Mouse (Mus musculus) stomach, embryonic 14.5 days (tissue): ENCODE data around the gene Ccl5. TPM values are rescaled to one million over a fixed set of nuclear protein-coding genes. Genes with fewer than 3 reads are reported as not detected.

Experiments used
- ATAC-seq: fragments of 200-750 bp; cut with Nextera tagmentation; 2 replicates; pipeline ENCODE4 v1.8.0; 2017; ENCODE audit warnings: low read depth, moderate TSS enrichment; ENCODE audit not compliant: insufficient number of reproducible peaks, insufficient read depth, low FRiP score
- H3K27ac ChIP-seq: fragments of 300-500 bp; sonication (generic); 2 replicates; pipeline ENCODE4 v1.5.1; 2014; ENCODE audit warnings: mild to moderate bottlenecking, low read length, moderate library complexity, mixed read lengths
- H3K27me3 ChIP-seq: fragments of 300-500 bp; sonication (generic); 2 replicates; pipeline ENCODE4 v1.6.1; 2014; ENCODE audit warnings: low read length, control low read depth, mixed read lengths; ENCODE audit not compliant: control insufficient read depth, insufficient read depth
- H3K36me3 ChIP-seq: fragments of 300-500 bp; sonication (generic); 2 replicates; pipeline ENCODE4 v1.6.1; 2014; ENCODE audit warnings: mild to moderate bottlenecking, control low read depth, low read length, moderate library complexity, mixed read lengths; ENCODE audit not compliant: control insufficient read depth, insufficient read depth
- H3K4me1 ChIP-seq: fragments of 300-500 bp; sonication (generic); 2 replicates; pipeline ENCODE4 v1.6.1; 2014; ENCODE audit warnings: low read length, control low read depth, mixed read lengths; ENCODE audit not compliant: control insufficient read depth, insufficient read depth
- H3K4me2 ChIP-seq: fragments of 300-500 bp; sonication (generic); replicated peaks from 2 replicates; pipeline ENCODE4 v1.6.1; 2014; ENCODE audit warnings: low read depth, low read length, control low read depth
- H3K4me3 ChIP-seq: fragments of 300-500 bp; sonication (generic); 2 replicates; pipeline ENCODE4 v1.5.1; 2014; ENCODE audit warnings: low read depth, low read length, control low read depth
- H3K9ac ChIP-seq: fragments of 300-500 bp; sonication (generic); replicated peaks from 2 replicates; pipeline ENCODE4 v1.6.1; 2014; ENCODE audit warnings: low read depth, mild to moderate bottlenecking, control low read depth, low read length, moderate library complexity, mixed read lengths
- H3K9me3 ChIP-seq: fragments of 300-500 bp; sonication (generic); 2 replicates; pipeline ENCODE4 v1.6.1; 2016; ENCODE audit warnings: low read depth, low read length, control low read depth; ENCODE audit not compliant: control insufficient read depth
- WGBS: fragments of 180-500 bp; shearing (Covaris S2); extraction: QIAGEN DNeasy Blood & Tissue Kit; methylation state at CpG from one replicate; pipeline ENCODE4 v1.1.7; 2014; 5-methylcytosine and 5-hydroxymethylcytosine counted together
- polyA plus RNA-seq: library from polyadenylated mRNA; unstranded; fragments of >200 nt; fragmentation: Nextera tagmentation; extraction: Ambion mirVana; gene quantifications from 2 replicates; pipeline ENCODE4 v1.2.1, GENCODE M21; 2014

The Ccl5 gene
- polyA plus RNA-seq, 1 experiment from 2014 or later = 0.69 TPM

DNA sequence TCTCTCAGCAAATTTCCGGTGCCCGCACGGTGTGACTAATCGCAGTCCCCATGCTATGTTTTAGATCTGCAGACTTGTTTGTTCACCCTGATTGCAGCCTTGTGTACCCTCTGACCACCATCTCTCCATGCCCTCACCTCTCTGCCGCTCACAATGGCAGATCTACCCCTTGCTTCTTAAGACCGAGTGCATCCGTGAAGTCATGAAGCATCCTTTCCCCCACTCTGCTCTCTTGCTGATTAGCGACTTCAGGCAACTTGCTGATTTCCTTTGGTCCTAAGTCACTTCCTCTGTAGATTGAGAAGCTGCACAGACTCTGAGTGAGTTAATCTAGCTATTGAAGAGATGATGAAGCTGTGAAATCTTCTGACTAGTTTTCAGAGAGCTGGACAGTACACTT, 3.8 kb upstream of the Ccl5 start:
- peaks cover 10% of the 10 kb centered on the region; the same call in 1 of the 2 replicates for H3K4me1 ChIP-seq
- peak overlapping the region; percentile 7; the same call in 1 of the 2 replicates for H3K4me2 ChIP-seq
- no peaks in the 10 kb centered on the region for H3K9me3 ChIP-seq
- no peak overlapping the region for H3K9ac ChIP-seq
- H3K36me3 ChIP-seq = no peaks in the 10 kb centered on the region
- no peak overlapping the region for H3K4me3 ChIP-seq
- WGBS = 80% methylated on average over 8 of the region's 8 CpGs
- H3K27me3 ChIP-seq = no peaks in the 10 kb centered on the region
- ATAC-seq = no peak
- H3K27ac ChIP-seq = no peak overlapping the region

DNA sequence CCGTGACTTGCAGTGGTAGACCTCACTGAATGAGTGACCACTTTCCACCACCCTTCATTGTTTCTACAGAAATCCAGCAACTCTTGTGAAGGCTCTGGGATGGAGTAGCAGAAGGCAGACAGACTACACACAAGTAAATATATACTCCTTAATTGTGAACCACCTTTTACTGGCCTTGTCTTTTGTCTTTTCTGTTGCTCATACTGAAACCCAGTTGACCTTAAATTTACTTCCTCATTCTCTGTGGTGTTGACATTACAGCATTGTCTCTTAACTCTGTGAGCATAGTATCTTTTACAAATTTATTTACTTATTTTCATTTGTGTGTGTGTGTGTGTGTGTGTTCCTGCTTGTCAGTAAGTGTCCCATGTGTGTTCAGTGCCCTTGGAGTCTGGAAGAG, 2.9 kb upstream of the Ccl5 start:
- H3K4me2 ChIP-seq = no peak overlapping the region
- peaks cover 10% of the 10 kb centered on the region; the same call in 1 of the 2 replicates for H3K4me1 ChIP-seq
- no peaks in the 10 kb centered on the region for H3K36me3 ChIP-seq
- ATAC-seq = no peak
- H3K9me3 ChIP-seq = no peaks in the 10 kb centered on the region
- no peaks in the 10 kb centered on the region for H3K27me3 ChIP-seq
- H3K9ac ChIP-seq = no peak overlapping the region
- H3K27ac ChIP-seq = no peak overlapping the region
- WGBS = 91% methylated on average over 1 of the region's 1 CpGs
- no peak overlapping the region for H3K4me3 ChIP-seq

DNA sequence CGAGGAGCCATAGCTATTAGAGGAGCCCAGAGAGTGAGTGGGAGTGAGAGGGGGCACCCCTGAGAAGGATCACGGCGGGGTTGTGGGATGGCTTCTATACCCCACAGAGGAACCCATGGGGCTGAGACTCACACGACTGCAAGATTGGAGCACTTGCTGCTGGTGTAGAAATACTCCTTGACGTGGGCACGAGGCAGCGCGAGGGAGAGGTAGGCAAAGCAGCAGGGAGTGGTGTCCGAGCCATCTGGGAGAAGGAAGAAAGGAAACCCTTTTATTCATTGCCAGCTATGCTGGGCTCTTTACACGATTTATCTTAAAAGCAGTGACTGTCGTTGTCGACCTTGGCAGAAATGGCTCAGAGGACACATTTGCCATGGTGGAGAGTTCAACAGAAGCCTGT, 1.3 kb downstream of the Ccl5 start:
- Histone ChIP-seq H3K27ac (no peak overlapping the region), H3K9ac (no peak overlapping the region), H3K4me1 (peaks cover 2% of the 10 kb centered on the region; the same call in 1 of the 2 replicates), H3K9me3 (no peaks in the 10 kb centered on the region), H3K27me3 (no peaks in the 10 kb centered on the region), H3K36me3 (no peaks in the 10 kb centered on the region), H3K4me3 (no peak overlapping the region), H3K4me2 (no peak overlapping the region)
- 75% methylated on average over 12 of the region's 12 CpGs for WGBS
- ATAC-seq = no peak

DNA sequence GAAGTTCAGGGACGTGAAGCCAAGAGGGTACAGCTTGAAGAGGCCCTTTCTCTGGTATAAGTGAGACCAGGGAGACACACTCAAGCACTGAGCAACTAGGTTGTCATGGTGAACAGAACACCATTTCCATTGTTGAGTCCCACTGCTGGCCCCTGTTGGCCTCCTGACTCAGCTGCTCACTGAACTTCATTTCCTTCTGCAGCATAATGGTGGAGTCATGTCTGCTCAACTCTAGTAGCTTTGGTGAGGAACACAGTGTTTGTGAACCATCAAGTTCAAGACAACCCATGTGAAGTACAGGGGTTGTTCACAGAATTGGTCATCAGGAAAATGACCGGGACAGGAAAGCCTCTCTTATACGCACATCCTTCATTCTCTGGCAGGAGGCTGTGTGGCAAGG, 8.2 kb downstream of the Ccl5 start, which contains the start of gene Heatr9:
TSS of gene Heatr9 (minus strand) at position 101 of the 400 bp plus-strand sequence.
- Histone ChIP-seq H3K27ac (no peak within 1 kb of the TSS), H3K4me2 (no peak within 1 kb of the TSS), H3K9ac (no peak within 1 kb of the TSS), H3K27me3 (no peaks in the 10 kb centered on the region), H3K4me1 (no peaks in the 10 kb centered on the region), H3K4me3 (no peak within 1 kb of the TSS), H3K36me3 (no peaks in the 10 kb centered on the region), H3K9me3 (no peaks in the 10 kb centered on the region)
- 86% methylated on average over 3 of the region's 3 CpGs for WGBS
- ATAC-seq = no peak

DNA sequence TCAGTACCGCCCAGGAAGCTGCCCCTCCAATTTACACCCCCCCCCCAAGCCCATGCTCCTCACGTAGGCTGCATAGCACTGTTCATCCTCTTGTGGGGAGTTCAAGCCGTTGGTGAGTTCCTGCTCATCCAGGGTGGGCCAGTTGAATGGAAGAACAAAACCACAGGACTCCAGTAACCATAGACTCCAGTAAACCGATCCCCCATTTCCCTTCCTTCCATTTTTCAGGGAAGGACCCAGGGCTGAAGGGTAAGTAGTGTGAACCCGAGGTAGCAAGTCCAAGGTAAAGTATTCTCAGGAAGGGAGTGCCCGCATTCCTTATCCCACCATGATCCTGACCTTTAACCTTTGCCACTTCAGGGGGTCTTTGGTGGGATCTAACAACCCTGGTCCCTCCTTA, 11.9 kb downstream of the Ccl5 start:
- ATAC-seq = no peak
- WGBS = 75% methylated on average over 6 of the region's 6 CpGs

DNA sequence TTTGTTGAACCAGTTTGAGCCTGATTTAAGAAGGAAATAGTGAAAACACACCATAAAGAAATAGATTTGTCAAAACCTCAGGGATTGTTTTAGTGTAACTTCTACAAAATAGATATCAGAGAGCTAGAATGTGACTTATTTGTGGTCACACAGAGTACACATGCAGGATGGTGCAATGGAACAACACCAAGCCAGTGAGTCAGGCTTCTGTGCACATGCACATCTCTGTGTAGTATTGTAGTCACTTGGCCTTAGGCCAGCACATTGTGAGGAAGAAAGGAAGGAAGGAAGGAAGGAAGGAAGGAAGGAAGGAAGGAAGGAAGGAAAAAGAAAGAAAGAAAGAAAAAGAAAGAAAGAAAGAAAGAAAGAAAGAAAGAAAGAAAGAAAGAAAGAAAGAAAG, 13.2 kb downstream of the Ccl5 start:
- no peak overlapping the region for H3K27ac ChIP-seq
- H3K4me1 ChIP-seq = no peaks in the 10 kb centered on the region
- no peaks in the 10 kb centered on the region for H3K36me3 ChIP-seq
- no peak overlapping the region for H3K4me3 ChIP-seq
- no peak for ATAC-seq
- H3K27me3 ChIP-seq = no peaks in the 10 kb centered on the region
- H3K9ac ChIP-seq = no peak overlapping the region
- H3K4me2 ChIP-seq = no peak overlapping the region
- H3K9me3 ChIP-seq = no peaks in the 10 kb centered on the region

More for the DNA sequence above, 11.9 kb downstream of the Ccl5 start:
- Histone ChIP-seq H3K27me3 (no peaks in the 10 kb centered on the region), H3K4me3 (no peak overlapping the region), H3K4me1 (no peaks in the 10 kb centered on the region), H3K9ac (no peak overlapping the region), H3K4me2 (no peak overlapping the region), H3K27ac (no peak overlapping the region), H3K9me3 (no peaks in the 10 kb centered on the region), H3K36me3 (no peaks in the 10 kb centered on the region)

DNA sequence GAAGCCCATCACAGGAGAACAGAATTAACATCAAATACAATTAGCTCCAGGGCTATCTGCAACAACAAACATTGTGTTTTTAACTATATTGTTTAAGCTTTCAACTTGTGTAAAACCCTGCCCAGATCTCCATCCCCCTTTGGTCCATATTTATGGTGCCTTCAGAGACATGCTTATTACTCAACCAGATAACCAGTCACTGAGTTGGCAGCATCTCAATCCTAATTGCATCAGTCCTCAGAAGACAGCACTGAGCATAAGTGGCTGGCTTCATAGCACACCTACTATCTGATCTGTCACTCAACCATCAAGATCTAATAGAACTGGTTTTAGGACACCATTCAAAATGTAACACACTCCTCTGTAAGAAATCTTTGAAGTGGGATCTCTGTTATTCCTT, 20.8 kb downstream of the Ccl5 start:
- H3K9me3 ChIP-seq = no peaks in the 10 kb centered on the region
- H3K4me2 ChIP-seq = no peak overlapping the region
- H3K27ac ChIP-seq = no peak overlapping the region
- ATAC-seq = no peak
- no peaks in the 10 kb centered on the region for H3K4me1 ChIP-seq
- no peak overlapping the region for H3K4me3 ChIP-seq
- H3K27me3 ChIP-seq = no peaks in the 10 kb centered on the region
- H3K36me3 ChIP-seq = peaks cover 26% of the 10 kb centered on the region
- no peak overlapping the region for H3K9ac ChIP-seq

DNA sequence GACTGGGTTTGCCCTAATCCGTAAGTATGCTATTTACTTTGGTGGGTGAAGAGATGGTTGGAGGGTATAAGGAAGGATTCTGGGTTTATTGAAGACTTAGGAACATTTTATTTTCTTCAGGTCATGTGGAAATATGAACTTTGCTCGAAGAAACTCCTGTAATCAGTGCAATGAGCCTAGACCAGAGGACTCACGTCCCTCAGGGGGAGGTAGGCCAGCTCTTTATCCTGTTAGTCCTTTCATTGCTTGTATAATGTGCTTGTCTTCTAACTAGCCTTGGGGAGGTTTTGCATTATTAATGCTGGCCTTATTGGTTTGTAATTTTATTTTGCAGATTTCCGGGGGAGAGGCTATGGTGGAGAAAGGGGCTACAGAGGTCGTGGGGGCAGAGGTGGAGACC, 26.0 kb downstream of the Ccl5 start:
- Histone ChIP-seq H3K9ac (no peak overlapping the region), H3K4me1 (no peaks in the 10 kb centered on the region), H3K4me3 (no peak overlapping the region), H3K27me3 (no peaks in the 10 kb centered on the region), H3K4me2 (no peak overlapping the region), H3K36me3 (peaks cover 54% of the 10 kb centered on the region), H3K9me3 (no peaks in the 10 kb centered on the region), H3K27ac (no peak overlapping the region)
- 94% methylated on average over 5 of the region's 5 CpGs for WGBS
- ATAC-seq = no peak

DNA sequence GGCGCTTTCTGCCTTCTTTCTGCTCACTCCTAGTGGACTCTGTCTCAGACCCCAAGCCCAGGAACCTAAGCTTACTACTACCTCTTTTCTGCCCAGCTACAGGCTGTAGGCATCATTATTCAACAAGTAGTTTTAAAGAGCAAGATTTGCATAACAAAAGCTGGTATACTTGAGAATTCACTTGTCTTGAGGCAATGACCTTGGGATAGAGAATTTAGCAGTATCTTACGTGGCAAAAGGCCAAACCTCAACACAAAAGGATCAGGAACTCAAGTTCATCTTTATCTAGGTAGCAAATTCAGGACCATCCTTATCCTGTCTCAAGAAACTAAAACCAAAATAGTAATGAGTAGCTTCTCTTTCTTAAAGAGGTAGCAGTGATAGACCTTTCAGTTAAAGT, 34.7 kb downstream of the Ccl5 start:
- Histone ChIP-seq H3K4me3 (no peak overlapping the region), H3K9ac (no peak overlapping the region), H3K27ac (no peak overlapping the region), H3K4me1 (no peaks in the 10 kb centered on the region), H3K36me3 (peaks cover 23% of the 10 kb centered on the region), H3K4me2 (no peak overlapping the region), H3K27me3 (no peaks in the 10 kb centered on the region), H3K9me3 (no peaks in the 10 kb centered on the region)
- 88% methylated on average over 2 of the region's 2 CpGs for WGBS
- no peak for ATAC-seq
